Mouse (Mus musculus) intestine, embryonic 14.5 days (tissue): Measurements from ENCODE around the gene Sec23ip. TPM values are rescaled to one million over a fixed set of nuclear protein-coding genes. Genes with fewer than 3 reads are reported as not detected.

Experiments
- ATAC-seq: fragments of 200-750 bp; cut with Nextera tagmentation; replicated peaks from 2 replicates; pipeline ENCODE4 v1.8.0; 2017; ENCODE audit warnings: low read depth, moderate number of reproducible peaks, moderate TSS enrichment, moderate library complexity; ENCODE audit not compliant: low FRiP score, low TSS enrichment
- DNase-seq: peaks from one replicate; pipeline ENCODE4 v3.0.0-alpha.2; 2018; ENCODE audit warnings: low spot score
- H3K27ac ChIP-seq: fragments of 300-500 bp; sonication (generic); 2 replicates; pipeline ENCODE4 v1.5.1; 2014; ENCODE audit warnings: low read depth, mild to moderate bottlenecking, control low read depth
- H3K27me3 ChIP-seq: fragments of 300-500 bp; sonication (generic); replicated peaks from 2 replicates; pipeline ENCODE4 v1.6.1; 2014; ENCODE audit warnings: low read length, control low read depth; ENCODE audit not compliant: control insufficient read depth, insufficient read depth
- H3K36me3 ChIP-seq: fragments of 300-500 bp; sonication (generic); 2 replicates; pipeline ENCODE4 v1.6.1; 2014; ENCODE audit warnings: low read length, control low read depth; ENCODE audit not compliant: control insufficient read depth, insufficient read depth
- H3K4me1 ChIP-seq: fragments of 300-500 bp; sonication (generic); replicated peaks from 2 replicates; pipeline ENCODE4 v1.6.1; 2014; ENCODE audit warnings: low read length, control low read depth, mixed read lengths; ENCODE audit not compliant: control insufficient read depth, insufficient read depth
- H3K4me2 ChIP-seq: fragments of 300-500 bp; sonication (generic); 2 replicates; pipeline ENCODE4 v1.6.1; 2014; ENCODE audit warnings: low read length
- H3K4me3 ChIP-seq: fragments of 300-500 bp; sonication (generic); 2 replicates; pipeline ENCODE4 v1.5.1; 2014; ENCODE audit warnings: low read depth, low read length, control low read depth, mixed read lengths
- H3K9ac ChIP-seq: fragments of 300-500 bp; sonication (generic); 2 replicates; pipeline ENCODE4 v1.6.1; 2014; ENCODE audit warnings: mild to moderate bottlenecking, low read length
- H3K9me3 ChIP-seq: fragments of 300-500 bp; sonication (generic); 2 replicates; pipeline ENCODE4 v1.6.1; 2016; ENCODE audit warnings: low read length, control low read depth; ENCODE audit not compliant: control insufficient read depth
- WGBS: fragments of 180-500 bp; shearing (Covaris S2); extraction: QIAGEN DNeasy Blood & Tissue Kit; methylation state at CpG from one replicate; pipeline ENCODE4 v1.1.7; 2014; 5-methylcytosine and 5-hydroxymethylcytosine counted together
- microRNA-seq: library from miRNA; unstranded; fragments of <30 nt; microRNA quantifications from one replicate; pipeline ENCODE4, GENCODE M21; 2016
- polyA plus RNA-seq: library from polyadenylated mRNA; unstranded; fragments of >200 nt; fragmentation: Nextera tagmentation; extraction: Ambion mirVana; gene quantifications from 2 replicates; pipeline ENCODE4 v1.2.1, GENCODE M21; 2014

The Sec23ip gene
- polyA plus RNA-seq, 1 experiment from 2014 or later: 34.0 TPM

DNA sequence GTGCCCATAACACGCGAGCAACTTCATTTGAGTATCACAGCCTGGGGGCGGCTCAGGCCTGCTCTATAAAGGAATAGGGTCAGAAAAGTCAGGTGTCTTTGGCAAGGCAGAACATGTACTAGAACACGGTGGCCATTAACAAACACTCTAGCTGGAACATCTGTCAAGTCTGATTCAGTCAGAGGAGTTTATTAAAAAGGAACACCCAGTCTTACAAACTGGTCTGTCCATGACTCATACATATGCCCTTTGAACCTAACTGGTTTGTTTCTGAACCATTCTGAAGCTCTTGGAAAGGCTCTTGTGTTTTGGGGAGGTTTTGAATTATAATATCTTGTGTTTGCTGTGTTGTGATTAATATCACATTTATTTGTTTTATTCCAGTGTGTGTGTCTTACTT is 45.3 kb downstream of the Sec23ip start:
- Histone ChIP-seq H3K4me3 (no peak overlapping the region), H3K36me3 (peaks cover 9% of the 10 kb centered on the region), H3K4me2 (no peak overlapping the region), H3K27me3 (no peaks in the 10 kb centered on the region), H3K4me1 (no peaks in the 10 kb centered on the region), H3K27ac (no peak overlapping the region), H3K9me3 (no peaks in the 10 kb centered on the region), H3K9ac (no peak overlapping the region)
- DNase-seq: no peak
- no peak for ATAC-seq
- 91% methylated on average over 4 of the region's 4 CpGs for WGBS

DNA sequence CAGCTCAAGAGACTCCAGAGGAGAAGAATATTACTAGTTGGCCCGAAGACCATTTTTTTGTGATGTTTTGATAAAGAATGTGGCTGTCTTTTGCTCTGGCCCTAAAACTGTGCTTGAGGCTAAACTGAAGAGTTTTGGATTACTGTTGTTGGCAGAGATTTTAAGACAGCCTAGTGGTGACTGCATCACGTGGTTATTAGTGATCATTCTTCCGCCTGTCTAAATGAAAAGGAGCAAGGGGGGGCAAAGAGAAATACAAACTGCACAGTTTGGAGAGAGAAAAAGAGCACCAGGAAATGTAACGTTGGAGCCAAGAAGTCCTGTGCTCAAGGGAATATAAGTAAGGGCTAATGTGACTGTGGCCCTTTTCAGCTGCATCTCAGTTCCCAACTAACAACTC is 48.7 kb downstream of the Sec23ip start:
- Histone ChIP-seq H3K36me3 (no peaks in the 10 kb centered on the region), H3K27ac (no peak overlapping the region), H3K4me3 (no peak overlapping the region), H3K9ac (no peak overlapping the region), H3K27me3 (no peaks in the 10 kb centered on the region), H3K9me3 (no peaks in the 10 kb centered on the region), H3K4me1 (no peaks in the 10 kb centered on the region), H3K4me2 (no peak overlapping the region)
- DNase-seq (no peak), ATAC-seq (no peak)
- 75% methylated on average over 4 of the region's 4 CpGs for WGBS

- Histone ChIP-seq H3K36me3 (no peaks in the 10 kb centered on the region), H3K9me3 (no peaks in the 10 kb centered on the region), H3K27me3 (no peaks in the 10 kb centered on the region), H3K4me1 (no peaks in the 10 kb centered on the region), H3K27ac (no peak overlapping the region), H3K9ac (no peak overlapping the region), H3K4me3 (no peak overlapping the region), H3K4me2 (no peak overlapping the region)
- DNase-seq (no peak), ATAC-seq (no peak)
- 72% methylated on average over 5 of the region's 5 CpGs for WGBS
These were observed 80.3 kb downstream of the Sec23ip start for GRCm38 (mm10) chr7:128824986-128825563.

DNA sequence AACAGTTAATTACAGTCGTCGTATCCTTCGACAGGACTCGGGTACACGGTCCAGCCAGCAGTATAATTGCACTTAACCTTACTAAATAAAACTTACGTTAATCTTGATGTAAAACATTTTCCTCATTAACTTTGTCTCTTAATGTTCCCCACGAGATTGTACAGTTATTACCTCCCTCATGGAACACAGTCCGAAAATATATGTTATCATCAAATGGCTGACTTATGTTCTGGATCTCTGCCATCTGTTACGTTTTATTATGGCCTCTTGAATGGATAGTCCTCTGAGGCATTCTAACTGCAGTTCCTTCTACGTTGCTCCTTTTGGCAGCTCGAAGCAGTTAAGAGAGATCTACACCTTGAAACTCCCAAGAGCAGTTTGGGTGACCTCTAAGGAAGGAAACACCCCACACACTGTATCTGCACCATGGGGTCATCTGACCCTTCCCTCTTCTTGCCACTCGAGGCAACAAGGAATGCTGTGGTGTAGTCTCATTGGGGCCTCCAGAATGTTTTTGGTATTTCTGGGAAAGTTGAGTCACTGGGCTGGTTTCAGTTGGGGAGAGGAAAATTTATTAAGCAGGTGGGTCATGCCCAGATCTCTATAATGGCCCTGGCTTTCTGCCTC is 87.8 kb downstream of the Sec23ip start:
- Histone ChIP-seq H3K9ac (no peak overlapping the region), H3K4me3 (no peak overlapping the region), H3K9me3 (no peaks in the 10 kb centered on the region), H3K4me2 (no peak overlapping the region), H3K4me1 (no peaks in the 10 kb centered on the region), H3K27ac (no peak overlapping the region), H3K36me3 (no peaks in the 10 kb centered on the region), H3K27me3 (no peaks in the 10 kb centered on the region)
- WGBS: 57% methylated on average over 12 of the region's 12 CpGs
- ATAC-seq (no peak), DNase-seq (no peak)

GRCm38 (mm10) chr7:128833196-128833595 is 88.5 kb downstream of the Sec23ip start:
- no peak overlapping the region for H3K9ac ChIP-seq
- 79% methylated on average over 4 of the region's 4 CpGs for WGBS
- H3K9me3 ChIP-seq: no peaks in the 10 kb centered on the region
- H3K27me3 ChIP-seq: no peaks in the 10 kb centered on the region
- H3K36me3 ChIP-seq: no peaks in the 10 kb centered on the region
- H3K4me1 ChIP-seq: no peaks in the 10 kb centered on the region
- ATAC-seq (no peak), DNase-seq (no peak)
- H3K27ac ChIP-seq: no peak overlapping the region
- no peak overlapping the region for H3K4me3 ChIP-seq
- no peak overlapping the region for H3K4me2 ChIP-seq

Small RNAs within 50 kb of the gene (microRNA-seq; reads per million reads assigned to microRNA genes)
- gene Gm25778: not detected

Other genes with a start within 250 kb of the Sec23ip start
- 13.6 and 15.0 TPM in 2 replicates for gene Bag3, start 221.3 kb upstream of the Sec23ip start, polyA plus RNA-seq
- gene Inpp5f, start 133.6 kb upstream of the Sec23ip start, polyA plus RNA-seq: 33.7 and 33.8 TPM in 2 replicates
- gene Mcmbp, start 4.4 kb upstream of the Sec23ip start, polyA plus RNA-seq: 71.6 and 75.0 TPM in 2 replicates